Comparison of ENCODE assay signal across 28 mouse cellular contexts in the genomic region with DNA sequence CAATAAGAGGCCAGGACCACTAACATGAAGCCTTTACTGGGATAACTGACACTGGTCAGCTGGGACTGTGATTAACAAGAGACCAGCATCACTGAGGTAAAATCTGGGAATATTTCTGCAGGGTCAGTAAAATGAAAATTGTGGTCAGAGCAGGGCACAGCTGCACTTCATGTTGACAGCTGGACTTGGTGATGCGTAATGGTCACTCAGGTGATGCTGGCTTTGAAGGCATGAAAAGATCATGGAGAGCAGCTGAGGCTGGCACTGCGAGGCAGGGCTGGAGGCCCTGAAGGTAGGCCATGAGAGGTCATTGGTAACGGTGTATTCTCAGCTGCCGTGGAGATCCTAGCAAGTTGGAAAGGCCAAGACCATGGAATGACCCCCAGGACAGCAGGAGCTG.
"Had no signal": no experiment of that assay in that cellular context is flagged by ENCODE, and none has a peak within 500 bp of the region (broad histone marks: within the 10 kb centered on the region; RNA-seq: fewer than 3 reads in every experiment).

No protein-coding gene starts in this region.

- H3K36me3 ChIP-seq: embryonic facial prominence, embryonic 10.5 days; embryonic facial prominence, embryonic 12.5 days; embryonic facial prominence, embryonic 13.5 days; embryonic facial prominence, embryonic 15.5 days; forebrain, embryonic 10.5 days; forebrain, embryonic 12.5 days; forebrain, embryonic 15.5 days had no signal

- DNase-seq: cerebellum, adult 8-10 months; cerebellum, adult 9-10 months; cerebellum, adult 9-11 months; cerebellum, postnatal 10 days; cerebellum, postnatal 14 days; cerebellum, postnatal 25 days; cerebellum, postnatal 36 days; embryo, embryonic 11 days; forebrain, postnatal 0 days; gastrocnemius, adult 2 months; gastrocnemius, postnatal 10 days; gastrocnemius, postnatal 14 days; gastrocnemius, postnatal 25 days; gastrocnemius, postnatal 36 days; heart, adult 11 months; heart, adult 18-20 months; heart, adult 2 months had no signal

- H3K27ac ChIP-seq: embryonic facial prominence, embryonic 10.5 days; embryonic facial prominence, embryonic 12.5 days; embryonic facial prominence, embryonic 13.5 days; embryonic facial prominence, embryonic 15.5 days; forebrain, embryonic 10.5 days; forebrain, embryonic 12.5 days; forebrain, embryonic 13.5 days; forebrain, embryonic 15.5 days; gastrocnemius, adult 2 months; heart, adult 2 months had no signal

- H3K27me3 ChIP-seq: embryonic facial prominence, embryonic 12.5 days; embryonic facial prominence, embryonic 13.5 days; embryonic facial prominence, embryonic 15.5 days; forebrain, embryonic 12.5 days; forebrain, embryonic 13.5 days; forebrain, embryonic 15.5 days had no signal

- H3K4me2 ChIP-seq: embryonic facial prominence, embryonic 12.5 days; embryonic facial prominence, embryonic 13.5 days; embryonic facial prominence, embryonic 15.5 days; forebrain, embryonic 12.5 days; forebrain, embryonic 13.5 days; forebrain, embryonic 15.5 days had no signal

- H3K9me3 ChIP-seq: embryonic facial prominence, embryonic 10.5 days; embryonic facial prominence, embryonic 12.5 days; embryonic facial prominence, embryonic 13.5 days; embryonic facial prominence, embryonic 15.5 days; forebrain, embryonic 10.5 days; forebrain, embryonic 12.5 days; forebrain, embryonic 13.5 days; forebrain, embryonic 15.5 days had no signal

- H3K4me3 ChIP-seq: embryonic facial prominence, embryonic 10.5 days; embryonic facial prominence, embryonic 12.5 days; embryonic facial prominence, embryonic 13.5 days; embryonic facial prominence, embryonic 15.5 days; erythroblast, embryonic 14.5 days; forebrain, embryonic 10.5 days; forebrain, embryonic 12.5 days; forebrain, embryonic 13.5 days; forebrain, embryonic 15.5 days; gastrocnemius, adult 2 months; heart, adult 2 months had no signal

- H3K9ac ChIP-seq: embryonic facial prominence, embryonic 12.5 days; embryonic facial prominence, embryonic 13.5 days; embryonic facial prominence, embryonic 15.5 days; forebrain, embryonic 12.5 days; forebrain, embryonic 13.5 days; forebrain, embryonic 15.5 days; forebrain, postnatal 0 days had no signal

- ATAC-seq: forebrain, embryonic 13.5 days; forebrain, embryonic 14.5 days; forebrain, embryonic 15.5 days; forebrain, embryonic 16.5 days; forebrain, postnatal 0 days had no signal
